Mouse (Mus musculus): ENCODE measurements at regions not wholly inside any gene's neighbourhood (a gene's known extent, or its start where the extent isn't known, plus 50 kb on each side); places are given as distances from the start of the nearest gene placed in this dataset.
A peak's percentile ranks its signal among the peaks of the same experiment; 100 is the strongest.

- Histone ChIP-seq H3K4me3 (replicated peaks; ENCODE audit: control insufficient read depth, low read depth, low read length) (no peak overlapping the region), H3K4me1 (ENCODE audit: control insufficient read depth, insufficient read depth, low read length) (no peaks in the 10 kb centered on the region; the same call in 1 of the 2 replicates), H3K27ac (ENCODE audit: control insufficient read depth, insufficient read depth, low read depth, low read length, poor library complexity) (no peak overlapping the region)
- 55% methylated on average over 4 of the region's 4 CpGs for WGBS
- no peak for TF ChIP-seq CTCF (IDR thresholded peaks at IDR 0.05; ENCODE audit: control insufficient read depth, insufficient read depth, low read length)
- TF ChIP-seq POLR2A (IDR thresholded peaks at IDR 0.05; ENCODE audit: borderline replicate concordance, control insufficient read depth, low read depth, low read length), result no peak
Measured at GRCm38 (mm10) chr9:14075452-14075851, 199.4 kb upstream of the Sesn3 start.

DNA sequence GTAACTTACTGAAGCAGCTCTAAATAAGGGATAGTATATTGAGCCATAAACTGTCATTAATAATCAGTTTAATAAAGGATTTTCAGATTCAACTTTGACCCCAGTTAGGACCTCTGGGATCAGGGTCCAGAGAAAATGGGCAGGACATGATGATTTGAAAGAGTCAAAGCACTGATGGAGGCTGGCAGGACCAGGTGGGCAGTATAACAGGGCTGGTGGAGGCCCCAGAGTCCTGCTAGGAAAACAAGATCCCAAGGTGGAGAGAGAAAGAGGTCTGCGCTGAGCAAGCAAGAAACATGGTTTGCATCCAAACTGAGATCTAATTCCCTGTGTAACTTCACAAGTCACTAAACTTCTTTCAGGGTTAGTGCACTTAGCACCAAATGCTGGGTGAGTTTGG is 199.0 kb upstream of the Sesn3 start:
- TF ChIP-seq POLR2A (IDR thresholded peaks at IDR 0.05; ENCODE audit: borderline replicate concordance, control insufficient read depth, low read depth, low read length), result no peak
- TF ChIP-seq CTCF (IDR thresholded peaks at IDR 0.05; ENCODE audit: control insufficient read depth, insufficient read depth, low read length), result no peak
- Histone ChIP-seq H3K27ac (ENCODE audit: control insufficient read depth, insufficient read depth, low read depth, low read length, poor library complexity) (no peak overlapping the region), H3K4me1 (ENCODE audit: control insufficient read depth, insufficient read depth, low read length) (no peaks in the 10 kb centered on the region; the same call in 1 of the 2 replicates), H3K4me3 (replicated peaks; ENCODE audit: control insufficient read depth, low read depth, low read length) (no peak overlapping the region)
- WGBS, result 79% methylated on average over 1 of the region's 1 CpGs

DNA sequence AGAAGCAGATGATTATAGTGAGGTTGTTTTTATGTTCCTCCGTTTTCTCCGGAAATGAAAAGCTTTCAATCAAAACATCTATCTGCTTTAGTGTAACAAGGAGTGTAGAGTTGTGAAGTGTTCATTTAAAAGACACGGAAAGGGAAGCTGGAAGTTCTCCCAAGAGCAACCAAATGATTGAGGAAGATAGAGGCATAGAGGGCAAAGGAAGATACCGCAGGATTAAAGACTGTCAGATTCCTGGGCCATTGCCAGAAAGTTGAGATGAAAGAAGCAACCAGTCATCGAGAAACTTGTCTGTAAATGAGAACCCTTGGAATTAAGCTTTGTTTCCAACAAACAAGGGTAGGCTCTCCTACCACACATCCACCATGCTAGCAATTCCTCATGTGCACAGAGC is 198.1 kb upstream of the Sesn3 start:
- Histone ChIP-seq H3K27ac (ENCODE audit: control insufficient read depth, insufficient read depth, low read depth, low read length, poor library complexity) (no peak overlapping the region), H3K4me1 (ENCODE audit: control insufficient read depth, insufficient read depth, low read length) (no peaks in the 10 kb centered on the region; the same call in 1 of the 2 replicates), H3K4me3 (replicated peaks; ENCODE audit: control insufficient read depth, low read depth, low read length) (no peak overlapping the region)
- TF ChIP-seq POLR2A (IDR thresholded peaks at IDR 0.05; ENCODE audit: borderline replicate concordance, control insufficient read depth, low read depth, low read length), result no peak
- TF ChIP-seq CTCF (IDR thresholded peaks at IDR 0.05; ENCODE audit: control insufficient read depth, insufficient read depth, low read length), result no peak
- 57% methylated on average over 5 of the region's 5 CpGs for WGBS

GRCm38 (mm10) chr9:14081138-14081537 is 193.7 kb upstream of the Sesn3 start:
- Histone ChIP-seq H3K4me1 (ENCODE audit: control insufficient read depth, insufficient read depth, low read length) (no peaks in the 10 kb centered on the region), H3K4me3 (replicated peaks; ENCODE audit: control insufficient read depth, low read depth, low read length) (no peak overlapping the region), H3K27ac (ENCODE audit: control insufficient read depth, insufficient read depth, low read depth, low read length, poor library complexity) (no peak overlapping the region)
- TF ChIP-seq POLR2A (IDR thresholded peaks at IDR 0.05; ENCODE audit: borderline replicate concordance, control insufficient read depth, low read depth, low read length) (no peak), CTCF (IDR thresholded peaks at IDR 0.05; ENCODE audit: control insufficient read depth, insufficient read depth, low read length) (no peak)
- WGBS, result 68% methylated on average over 4 of the region's 4 CpGs

DNA sequence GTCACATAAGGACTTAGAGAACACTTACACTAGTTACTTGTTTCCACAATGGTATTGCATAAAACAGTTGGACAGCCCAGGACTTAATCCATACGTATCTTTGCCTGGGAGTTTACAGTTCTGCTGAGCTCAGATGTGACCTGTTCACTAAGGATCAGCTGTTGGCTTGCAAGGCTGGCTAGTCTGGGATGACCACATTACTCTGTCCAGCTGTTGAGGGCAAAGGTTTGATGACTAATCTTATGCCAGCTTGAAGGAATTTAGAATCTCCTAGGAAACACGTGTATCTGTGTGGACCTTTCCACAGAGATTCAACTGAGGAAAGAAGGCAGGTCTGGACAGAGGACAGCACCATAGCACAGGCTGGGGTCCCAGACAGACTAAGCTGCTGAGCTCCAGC is 188.7 kb upstream of the Sesn3 start:
- no peak overlapping the region for H3K4me3 ChIP-seq (replicated peaks; ENCODE audit: control insufficient read depth, low read depth, low read length)
- 68% methylated on average over 2 of the region's 2 CpGs for WGBS
- no peak overlapping the region for H3K27ac ChIP-seq (ENCODE audit: control insufficient read depth, insufficient read depth, low read depth, low read length, poor library complexity)
- H3K4me1 ChIP-seq (ENCODE audit: control insufficient read depth, insufficient read depth, low read length), result peaks cover 12% of the 10 kb centered on the region
- no peak for TF ChIP-seq CTCF (IDR thresholded peaks at IDR 0.05; ENCODE audit: control insufficient read depth, insufficient read depth, low read length)
- TF ChIP-seq POLR2A (IDR thresholded peaks at IDR 0.05; ENCODE audit: borderline replicate concordance, control insufficient read depth, low read depth, low read length), result no peak

GRCm38 (mm10) chr9:14086611-14087010 is 188.3 kb upstream of the Sesn3 start:
- no peak overlapping the region for H3K27ac ChIP-seq (ENCODE audit: control insufficient read depth, insufficient read depth, low read depth, low read length, poor library complexity)
- H3K4me3 ChIP-seq (replicated peaks; ENCODE audit: control insufficient read depth, low read depth, low read length), result no peak overlapping the region
- peaks cover 12% of the 10 kb centered on the region for H3K4me1 ChIP-seq (ENCODE audit: control insufficient read depth, insufficient read depth, low read length)
- TF ChIP-seq POLR2A (IDR thresholded peaks at IDR 0.05; ENCODE audit: borderline replicate concordance, control insufficient read depth, low read depth, low read length), result no peak
- 84% methylated on average over 3 of the region's 3 CpGs for WGBS

DNA sequence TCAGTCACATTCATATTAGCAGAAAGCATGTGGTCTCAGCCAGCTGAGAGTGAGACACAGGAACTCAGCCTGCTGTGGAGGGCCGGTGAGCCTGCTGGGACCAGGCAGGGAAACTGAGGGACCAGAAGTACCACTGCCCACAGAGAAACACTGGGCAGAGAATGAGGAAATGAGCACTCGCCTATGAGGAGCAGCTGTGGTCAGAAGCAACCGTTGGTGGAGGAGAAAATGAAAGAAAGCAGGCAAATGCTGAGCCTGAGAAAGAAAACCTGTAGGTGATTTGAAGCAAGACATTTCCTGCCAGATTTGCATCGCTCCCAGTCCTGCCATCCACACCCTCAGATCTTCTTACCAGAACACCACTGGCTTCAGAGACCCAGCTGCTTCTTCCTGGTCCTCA is 187.0 kb upstream of the Sesn3 start:
- peaks cover 12% of the 10 kb centered on the region for H3K4me1 ChIP-seq (ENCODE audit: control insufficient read depth, insufficient read depth, low read length)
- TF ChIP-seq POLR2A (IDR thresholded peaks at IDR 0.05; ENCODE audit: borderline replicate concordance, control insufficient read depth, low read depth, low read length), result no peak
- TF ChIP-seq CTCF (IDR thresholded peaks at IDR 0.05; ENCODE audit: control insufficient read depth, insufficient read depth, low read length), result no peak
- H3K4me3 ChIP-seq (replicated peaks; ENCODE audit: control insufficient read depth, low read depth, low read length), result no peak overlapping the region
- H3K27ac ChIP-seq (ENCODE audit: control insufficient read depth, insufficient read depth, low read depth, low read length, poor library complexity), result peak overlapping the region; percentile 57
- 8% methylated on average over 4 of the region's 4 CpGs for WGBS

GRCm38 (mm10) chr9:14089791-14090256 is 185.0 kb upstream of the Sesn3 start:
- TF ChIP-seq CTCF (IDR thresholded peaks at IDR 0.05; ENCODE audit: control insufficient read depth, insufficient read depth, low read length) (no peak), POLR2A (IDR thresholded peaks at IDR 0.05; ENCODE audit: borderline replicate concordance, control insufficient read depth, low read depth, low read length) (no peak)
- Histone ChIP-seq H3K4me3 (replicated peaks; ENCODE audit: control insufficient read depth, low read depth, low read length) (no peak overlapping the region), H3K27ac (ENCODE audit: control insufficient read depth, insufficient read depth, low read depth, low read length, poor library complexity) (peak overlapping the region; percentile 16; the same call in 1 of the 2 replicates), H3K4me1 (ENCODE audit: control insufficient read depth, insufficient read depth, low read length) (peaks cover 12% of the 10 kb centered on the region)
- 40% methylated on average over 8 of the region's 8 CpGs for WGBS

DNA sequence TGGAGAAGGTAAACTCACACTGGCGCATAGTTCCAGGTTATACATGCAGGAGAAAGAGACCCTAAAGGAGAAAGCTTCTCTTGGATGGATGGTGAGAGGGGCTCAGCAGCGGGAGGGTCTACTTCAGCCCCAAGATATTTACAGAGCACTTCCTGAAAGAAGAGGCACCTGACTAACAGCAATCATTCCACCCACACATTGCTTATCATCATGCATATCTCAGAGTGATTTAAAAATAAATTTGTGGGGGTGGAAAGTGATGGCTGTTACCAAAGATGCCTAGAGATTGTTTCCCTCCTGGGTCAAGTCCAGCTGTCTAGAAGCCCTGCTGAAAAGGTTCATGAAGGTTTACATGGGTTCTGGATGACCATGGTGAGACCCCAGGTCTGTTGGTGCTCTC is 184.4 kb upstream of the Sesn3 start:
- no peak overlapping the region for H3K27ac ChIP-seq (ENCODE audit: control insufficient read depth, insufficient read depth, low read depth, low read length, poor library complexity)
- no peak overlapping the region for H3K4me3 ChIP-seq (replicated peaks; ENCODE audit: control insufficient read depth, low read depth, low read length)
- no peak for TF ChIP-seq CTCF (IDR thresholded peaks at IDR 0.05; ENCODE audit: control insufficient read depth, insufficient read depth, low read length)
- TF ChIP-seq POLR2A (IDR thresholded peaks at IDR 0.05; ENCODE audit: borderline replicate concordance, control insufficient read depth, low read depth, low read length), result no peak
- peaks cover 12% of the 10 kb centered on the region for H3K4me1 ChIP-seq (ENCODE audit: control insufficient read depth, insufficient read depth, low read length)
- WGBS, result 65% methylated on average over 2 of the region's 2 CpGs
